Mouse (Mus musculus) gonadal fat pad, adult 2 months (tissue): Measurements from ENCODE around the gene Atg16l1. TPM values are rescaled to one million over a fixed set of nuclear protein-coding genes. Genes with fewer than 3 reads are reported as not detected.
"Not testable (repeated sequence)": the region's sequence is repeated elsewhere in the genome, so short reads cannot be mapped to it uniquely, and the experiment has no call there.

Experiments
- DNase-seq: peaks from one replicate; pipeline ENCODE4 v3.0.0-alpha.2; 2012; ENCODE audit warnings: low read depth
- polyA plus RNA-seq: library from polyadenylated mRNA; depleted of rRNA; stranded (reverse); fragments of >200 nt; gene quantifications from 2 replicates; pipeline ENCODE4 v1.2.3, GENCODE M21; 2012

The Atg16l1 gene
- polyA plus RNA-seq, 1 experiment = 38.2 TPM

DNA sequence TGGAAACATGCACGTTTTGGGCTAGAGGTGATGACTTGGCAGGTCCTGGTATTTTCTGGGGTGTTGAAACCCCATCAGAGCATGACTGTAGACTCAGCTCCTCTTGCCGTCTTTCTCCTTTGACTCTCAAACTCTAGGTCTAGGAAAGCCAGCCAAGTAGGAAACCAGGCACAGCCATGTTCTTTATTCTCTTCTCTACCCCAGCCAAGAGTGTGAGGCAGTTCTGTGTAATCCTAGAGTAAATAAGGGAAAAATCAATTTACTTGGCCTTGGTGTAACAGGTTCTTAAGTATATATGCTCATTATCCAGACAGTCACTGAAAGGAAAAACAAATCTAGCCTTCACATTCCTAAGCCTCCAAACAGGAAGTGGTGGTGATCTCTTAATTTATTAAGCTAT, 17.7 kb downstream of the Atg16l1 start:
- DNase-seq = no peak

DNA sequence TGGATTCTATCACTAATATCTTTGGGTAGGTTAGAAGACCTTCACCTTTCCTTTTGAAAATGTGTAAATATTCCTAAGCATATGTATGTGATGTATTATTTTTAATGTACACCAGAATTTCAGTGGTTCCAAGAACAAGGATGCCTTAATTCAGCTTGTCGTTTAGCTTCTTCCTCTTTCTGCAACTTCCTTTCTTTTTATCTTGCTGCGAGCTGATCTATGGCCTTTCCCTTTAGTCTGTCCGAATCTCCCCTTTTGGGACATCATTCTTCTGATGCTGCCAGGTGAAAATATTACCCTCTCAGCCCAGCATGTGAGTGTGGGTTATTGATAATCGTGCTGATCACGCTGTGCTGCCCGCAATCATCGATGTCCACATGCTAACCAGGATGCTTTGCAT, 19.2 kb downstream of the Atg16l1 start:
- DNase-seq = no peak

DNA sequence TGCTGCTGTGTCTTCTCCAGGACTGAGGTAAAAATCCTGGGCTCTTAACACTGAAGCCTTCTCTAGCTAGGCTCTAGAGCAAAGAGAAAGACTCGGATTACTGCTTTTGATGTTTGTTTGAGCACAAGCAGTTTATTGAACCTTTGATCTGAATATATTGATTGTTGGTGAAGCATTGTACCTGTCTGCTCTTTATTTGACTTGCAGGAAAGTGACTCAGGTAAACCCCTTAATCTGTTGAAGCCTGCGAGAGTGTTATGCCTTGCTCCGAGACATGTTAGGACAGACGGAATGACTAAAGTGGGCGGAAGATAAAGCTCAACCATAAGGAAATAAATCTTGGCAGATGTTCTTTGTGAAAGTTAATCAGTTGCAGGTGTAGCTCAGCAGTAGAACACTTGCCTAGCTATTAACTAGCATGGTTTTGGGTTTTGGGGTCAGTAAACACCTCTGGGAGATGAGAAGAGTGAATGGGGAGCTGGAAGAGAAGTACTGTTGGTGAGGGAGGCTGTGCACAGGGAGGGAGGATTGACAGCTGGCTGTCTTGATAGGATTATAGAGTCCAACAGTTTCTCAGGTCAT, 23.6 kb downstream of the Atg16l1 start:
- DNase-seq = peak; percentile 64

DNA sequence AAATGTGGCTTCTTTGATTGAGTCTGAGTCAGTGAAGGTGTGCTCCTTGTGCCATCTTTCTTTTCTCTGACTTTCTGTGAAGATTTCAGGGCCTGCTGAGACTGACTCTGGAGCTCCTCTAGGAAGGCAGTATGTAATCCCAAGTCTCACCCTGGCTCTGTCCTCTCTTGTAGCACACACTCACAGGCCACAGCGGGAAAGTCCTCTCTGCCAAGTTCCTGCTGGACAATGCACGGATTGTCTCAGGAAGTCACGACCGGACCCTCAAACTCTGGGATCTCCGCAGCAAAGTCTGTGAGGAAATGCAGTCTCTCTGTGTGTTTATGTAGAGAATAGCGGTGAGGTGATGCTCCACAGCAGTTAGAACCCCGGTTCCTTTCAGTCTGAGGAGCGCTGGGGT, 30.0 kb downstream of the Atg16l1 start:
- DNase-seq = no peak

DNA sequence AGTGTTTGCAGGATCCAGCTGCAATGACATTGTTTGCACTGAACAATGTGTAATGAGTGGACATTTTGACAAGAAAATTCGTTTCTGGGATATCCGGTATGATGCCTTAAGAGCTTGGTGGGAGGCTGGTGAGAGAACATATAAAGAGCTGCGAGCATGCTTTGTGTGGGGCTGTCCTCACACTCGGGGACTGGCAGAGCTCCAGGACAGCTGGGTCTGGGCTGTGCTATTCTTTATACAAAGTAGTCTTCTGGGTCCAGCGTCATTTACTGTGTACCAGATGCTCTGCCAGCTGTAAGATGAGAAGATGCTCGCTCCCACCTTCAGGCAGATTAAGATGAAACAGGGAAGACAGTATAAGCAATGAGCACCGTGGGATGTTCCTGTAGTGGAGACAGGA, 30.6 kb downstream of the Atg16l1 start:
- DNase-seq = no peak

DNA sequence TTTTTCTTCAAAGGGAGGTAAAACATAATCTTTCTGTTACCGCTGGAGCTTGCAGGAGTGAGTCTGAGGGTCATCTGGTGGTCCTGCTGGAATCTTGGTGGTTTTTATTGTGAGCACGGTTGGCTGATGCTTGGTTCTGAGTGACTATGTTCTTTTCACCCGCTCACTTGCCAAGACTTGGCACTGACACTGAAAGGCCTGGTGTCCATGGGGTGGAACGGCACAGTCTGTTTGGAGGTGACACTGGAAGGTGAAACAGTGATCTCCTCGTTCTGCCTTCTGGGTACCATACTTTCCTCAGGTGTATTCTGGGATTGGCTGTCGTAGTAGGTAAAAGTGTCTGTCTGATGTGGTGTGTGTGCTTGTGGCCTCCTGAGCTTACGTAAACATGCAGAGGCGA, 34.0 kb downstream of the Atg16l1 start:
- DNase-seq = no peak

DNA sequence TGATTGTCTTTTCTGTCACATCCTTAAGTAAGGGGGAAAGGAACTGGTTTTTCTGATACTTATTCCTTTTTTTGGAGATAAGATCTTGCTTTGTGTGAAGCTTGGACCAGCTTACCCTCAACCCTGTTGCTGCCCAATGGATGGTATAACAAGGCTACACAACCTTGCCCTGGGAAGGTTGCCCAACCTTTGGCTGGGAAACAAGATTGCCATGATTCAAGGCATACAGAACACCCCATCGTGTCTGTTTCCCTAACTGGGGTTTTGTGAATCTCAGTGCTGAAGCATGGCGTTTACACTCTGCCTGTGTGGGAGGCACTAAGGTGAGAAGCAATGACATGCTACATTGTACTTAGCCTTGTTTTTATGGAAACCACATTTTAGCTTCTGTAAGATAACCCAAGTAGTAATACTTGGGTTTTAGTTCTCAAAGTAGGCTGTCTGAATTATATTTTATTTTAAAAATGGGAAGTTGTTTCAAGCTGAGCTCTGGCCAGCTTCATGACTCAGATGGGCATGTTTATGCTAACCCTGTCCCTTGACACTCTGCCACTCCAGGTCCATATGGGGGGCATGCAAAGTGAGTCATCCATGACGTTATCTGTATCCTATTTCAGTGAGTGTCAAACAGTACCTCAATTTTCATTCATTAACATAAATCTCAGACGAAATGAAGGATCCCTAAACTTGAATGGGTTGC, 36.9 kb downstream of the Atg16l1 start:
- DNase-seq = peak; percentile 68

DNA sequence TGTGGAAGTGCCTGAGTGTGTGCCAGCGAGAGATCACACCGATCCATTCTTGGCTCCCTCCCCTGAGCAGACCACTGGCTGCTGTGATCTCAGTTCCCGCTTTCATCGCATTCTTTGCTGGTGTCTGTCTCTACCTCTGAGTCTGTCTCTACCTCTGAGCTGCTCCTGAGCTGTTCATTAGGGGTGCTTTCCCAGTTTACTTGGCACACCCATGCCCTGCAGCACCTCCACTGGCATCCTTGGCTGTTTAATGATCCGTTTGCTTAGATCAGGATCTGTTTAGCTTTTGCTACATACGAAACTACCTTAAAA, 37.4 kb downstream of the Atg16l1 start:
- DNase-seq = no peak

DNA sequence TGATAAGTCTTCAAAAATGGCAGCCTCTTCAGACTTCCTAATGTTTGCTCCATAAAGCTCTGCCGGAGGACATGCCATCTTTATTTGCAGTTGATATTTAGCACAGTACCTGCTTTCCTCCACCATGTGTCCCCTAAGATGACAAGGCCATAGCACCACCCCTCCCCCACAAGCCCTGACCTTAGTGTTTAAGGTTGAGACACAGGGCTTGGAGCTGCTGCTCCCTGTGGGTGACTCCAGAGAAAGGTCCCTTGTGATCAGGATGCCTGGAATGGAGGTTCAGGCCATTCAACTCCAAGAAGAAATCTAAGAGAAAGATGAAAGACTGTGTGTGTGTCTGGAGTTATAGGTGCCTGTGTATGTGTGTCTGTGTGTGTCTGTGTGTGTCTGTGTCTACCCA, 42.0 kb downstream of the Atg16l1 start:
- DNase-seq = no peak

DNA sequence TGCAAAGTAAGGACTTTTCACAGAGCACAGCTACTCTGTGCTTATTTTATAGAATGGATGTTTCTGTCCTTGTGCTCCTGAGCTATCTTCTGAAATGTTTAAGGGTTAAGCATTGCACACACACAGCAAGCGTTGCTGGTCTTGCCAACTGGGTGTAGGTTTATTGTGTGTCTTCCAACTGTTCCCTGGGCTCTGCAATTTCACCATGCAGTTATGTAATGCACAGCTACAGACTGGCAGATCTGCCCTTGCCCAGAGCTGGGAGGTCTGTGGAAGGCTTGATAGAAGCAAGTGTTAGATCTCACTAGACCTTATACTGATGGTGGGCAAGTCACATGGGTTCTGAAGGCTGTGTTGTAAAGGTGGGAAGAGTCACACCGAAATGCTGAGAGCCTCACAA, 42.6 kb downstream of the Atg16l1 start:
- peak; percentile 79 for DNase-seq

DNA sequence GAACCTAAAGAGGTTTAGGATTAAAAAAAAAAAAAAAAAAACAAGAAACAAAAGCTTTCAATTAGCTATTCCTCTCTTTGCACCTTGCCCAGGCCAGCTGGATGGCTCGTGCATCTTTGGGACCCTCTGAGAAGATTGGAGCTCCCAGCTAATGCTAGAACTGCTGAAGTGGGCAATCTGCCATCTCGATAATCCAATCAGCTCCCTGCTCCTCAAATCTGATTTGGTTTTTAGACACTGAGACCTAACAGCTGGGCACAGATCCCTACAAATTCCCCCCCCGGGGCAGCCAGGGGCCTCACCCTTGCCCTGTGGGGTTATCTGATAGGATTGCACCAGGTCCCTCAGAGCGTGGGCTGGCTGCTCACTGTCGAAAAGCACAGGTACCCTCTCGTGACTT, 47.9 kb downstream of the Atg16l1 start, which contains the start of gene Sag:
Gene Sag (plus strand): TSS at position 105 of the 400 bp plus-strand sequence.
- DNase-seq = no peak

DNA sequence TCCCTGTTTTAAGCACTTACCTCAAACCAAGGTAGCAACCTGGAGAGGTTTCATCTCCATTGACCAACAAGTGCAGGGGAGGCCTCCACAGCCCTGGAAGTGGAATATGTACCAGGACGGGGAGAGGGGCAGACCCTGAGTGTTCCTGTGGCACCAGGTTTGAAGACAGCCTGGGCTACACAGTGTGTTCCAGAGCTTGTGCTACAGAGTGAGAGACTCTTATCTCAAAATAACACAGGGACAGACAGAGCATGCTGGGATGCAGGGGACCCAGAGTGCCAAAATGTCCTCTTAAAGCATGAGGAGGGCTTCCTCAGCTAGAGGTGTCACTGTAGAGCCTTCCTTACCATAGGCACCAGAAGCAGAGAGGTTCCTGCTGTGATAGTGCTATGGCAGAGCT, 52.1 kb downstream of the Atg16l1 start:
- no peak for DNase-seq

DNA sequence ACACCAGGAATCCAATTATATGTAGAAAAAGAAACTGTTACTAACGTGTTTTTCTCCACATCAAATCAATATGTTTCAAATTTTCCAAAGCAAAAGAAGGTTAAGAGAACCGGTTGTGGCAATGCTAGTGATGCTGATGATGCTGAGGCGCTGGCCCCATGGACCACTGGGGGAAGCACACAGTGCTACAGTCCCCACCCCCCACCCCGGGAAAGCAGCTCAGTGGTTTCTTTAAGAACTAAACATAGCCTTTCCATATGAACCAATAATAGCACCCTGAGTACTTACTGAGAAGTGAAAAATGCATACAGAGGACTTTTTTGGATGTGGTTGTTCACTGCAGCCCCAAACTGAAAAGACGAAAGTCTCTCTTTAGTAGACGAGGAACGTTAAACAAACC, 55.7 kb downstream of the Atg16l1 start:
- no peak for DNase-seq

DNA sequence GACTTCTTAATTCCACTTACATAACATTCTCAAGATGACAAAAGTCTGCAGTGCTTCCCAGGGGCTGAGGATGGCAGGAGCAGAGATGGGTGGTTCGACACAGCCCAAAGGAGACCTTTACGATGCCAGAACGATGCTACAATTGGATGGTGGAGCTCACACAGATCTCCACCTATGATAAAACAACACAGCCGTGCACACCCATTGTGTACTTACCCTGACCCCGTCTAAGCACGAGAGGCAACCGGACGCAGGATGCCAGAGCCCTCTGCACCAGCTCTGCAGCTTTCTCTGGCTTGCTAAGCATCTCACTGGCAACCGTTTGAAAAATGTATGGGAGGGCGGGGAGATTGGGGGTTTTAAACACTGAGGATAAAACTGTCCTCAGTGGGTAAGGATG, 56.4 kb downstream of the Atg16l1 start:
- no peak for DNase-seq

DNA sequence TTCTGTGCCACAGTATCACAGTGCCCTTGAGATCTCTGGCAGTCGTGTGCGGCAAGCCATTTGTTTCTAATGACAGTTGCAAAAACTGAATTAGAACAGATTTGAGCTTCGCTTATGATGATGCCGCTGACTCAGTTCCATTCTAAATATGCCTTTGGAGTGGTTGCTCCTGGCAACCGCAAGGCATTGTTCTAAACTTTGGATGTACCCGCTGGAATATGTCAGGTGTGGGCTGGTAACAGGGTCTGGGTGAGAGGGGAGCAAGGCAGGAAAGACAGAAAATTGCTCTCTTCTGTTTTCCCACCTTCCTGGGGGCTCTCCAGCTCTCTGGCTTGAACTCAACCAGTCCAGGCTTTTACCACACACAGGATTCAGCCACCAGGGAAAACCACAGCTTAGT, 57.5 kb downstream of the Atg16l1 start:
- no peak for DNase-seq

DNA sequence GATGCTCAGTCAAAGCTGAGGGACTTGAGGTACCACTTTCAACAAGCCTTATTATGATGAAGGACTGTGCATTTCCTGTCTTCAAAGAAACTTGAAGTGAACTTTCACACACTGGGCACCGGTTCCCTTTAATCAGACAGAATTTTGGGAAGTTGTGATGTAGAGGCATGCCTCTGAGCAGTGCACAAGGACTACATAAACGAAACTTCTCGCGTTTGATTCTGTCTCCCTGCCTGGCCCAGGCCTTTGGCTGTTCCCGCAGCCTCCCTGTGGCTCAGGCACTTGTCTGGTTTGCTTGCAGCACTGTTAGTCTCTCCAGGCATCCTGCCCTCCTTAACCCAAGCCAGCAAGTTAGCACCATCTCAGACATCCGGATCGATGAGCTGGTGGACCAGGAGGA, 58.0 kb downstream of the Atg16l1 start:
- DNase-seq = no peak

DNA sequence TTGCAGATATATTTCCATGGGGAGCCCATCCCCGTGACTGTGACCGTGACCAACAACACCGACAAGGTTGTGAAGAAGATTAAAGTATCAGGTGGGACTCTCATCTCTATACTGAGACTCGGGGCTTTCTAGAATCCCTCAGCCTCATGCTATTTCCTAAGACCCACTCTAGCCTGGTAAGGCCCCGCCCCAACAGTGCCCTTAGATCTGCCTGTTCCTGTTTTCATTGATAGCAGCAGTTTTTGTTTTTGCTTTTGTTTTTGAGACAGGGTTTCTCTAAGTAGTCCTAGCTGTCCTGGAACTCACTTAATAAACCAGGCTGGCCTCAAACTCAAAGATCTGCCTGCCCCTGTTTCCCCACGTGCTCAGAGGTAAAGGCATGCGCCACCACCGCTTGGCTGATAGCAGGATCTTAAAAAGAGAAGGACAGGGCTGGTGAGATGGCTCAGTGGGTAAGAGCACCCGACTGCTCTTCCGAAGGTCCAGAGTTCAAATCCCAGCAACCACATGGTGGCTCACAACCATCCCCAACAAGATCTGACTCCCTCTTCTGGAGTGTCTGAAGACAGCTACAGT, 68.8 kb downstream of the Atg16l1 start:
- DNase-seq = no peak

DNA sequence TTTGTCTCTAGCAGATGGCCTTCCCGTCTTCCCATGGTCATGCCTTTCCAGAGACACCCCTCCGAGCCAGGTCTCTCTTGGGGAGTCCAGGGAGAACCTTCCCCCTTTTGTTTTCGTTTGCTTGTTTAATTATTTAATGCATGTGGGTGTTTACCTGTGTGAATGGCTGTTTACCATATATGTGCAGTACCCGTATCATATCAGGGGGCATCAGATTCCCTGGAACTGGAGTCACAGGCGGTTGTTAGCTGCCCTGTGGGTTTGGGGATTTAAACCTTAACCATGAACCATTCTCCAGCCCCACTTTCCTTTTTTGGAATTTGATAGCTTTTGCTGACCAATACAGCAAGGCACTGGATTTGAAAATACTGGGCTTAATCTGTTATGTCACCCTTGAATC, 69.6 kb downstream of the Atg16l1 start:
- no peak for DNase-seq

DNA sequence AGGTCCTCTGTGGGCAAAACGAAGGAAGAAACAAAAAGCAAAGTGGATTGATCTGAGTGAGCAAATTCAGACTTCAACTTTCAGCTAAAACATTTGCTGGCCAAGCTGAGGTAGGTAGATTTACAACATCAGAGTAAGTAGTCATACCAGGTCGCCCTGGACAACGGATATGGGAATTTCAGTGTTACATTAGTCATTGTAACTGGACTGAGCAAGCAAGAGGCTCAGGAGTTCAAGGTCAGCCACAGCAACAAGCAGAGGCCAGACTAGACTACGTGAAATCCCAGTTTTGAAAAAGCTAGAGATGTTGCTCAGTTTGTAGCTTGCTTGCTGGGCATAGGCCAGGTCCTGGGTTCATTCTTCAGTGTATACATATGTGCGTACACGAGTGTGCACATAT, 70.3 kb downstream of the Atg16l1 start:
- DNase-seq = no peak

DNA sequence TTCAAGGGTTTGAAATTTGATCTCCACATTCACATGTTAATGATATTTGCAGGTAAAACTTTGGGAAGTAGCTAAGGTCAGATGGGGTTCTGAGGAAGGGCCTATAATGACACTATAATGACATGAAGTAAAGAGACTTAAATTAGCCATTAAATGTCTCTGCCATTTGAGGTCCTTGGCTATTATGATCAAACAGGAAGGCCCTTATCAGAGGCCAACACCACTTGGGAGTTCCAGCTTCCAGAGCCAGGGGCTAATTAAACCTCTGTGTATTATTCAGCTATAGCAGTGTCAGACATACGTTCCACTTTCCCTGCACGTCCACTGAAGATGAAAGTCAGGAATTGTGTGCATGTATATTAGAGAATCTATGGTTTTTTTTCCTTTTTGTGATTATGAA, 70.8 kb downstream of the Atg16l1 start:
- DNase-seq = no peak

DNA sequence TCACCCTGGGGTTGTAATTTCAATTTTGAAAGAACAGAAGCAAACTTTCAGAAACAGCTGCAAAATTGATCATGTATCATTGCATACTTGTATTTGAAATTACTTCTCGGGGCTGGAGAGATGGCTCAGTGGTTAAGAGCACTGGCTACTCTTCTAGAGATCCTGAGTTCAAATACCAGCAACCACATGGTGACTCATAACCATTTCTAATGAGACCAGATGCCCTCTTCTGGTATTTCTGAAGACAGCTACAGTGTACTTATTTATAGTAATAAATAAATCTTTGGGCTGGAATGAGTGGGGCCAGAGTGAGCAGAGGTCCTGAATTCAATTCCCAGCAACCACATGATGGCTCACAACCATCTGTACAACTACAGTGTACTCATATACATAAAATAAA, 71.8 kb downstream of the Atg16l1 start:
- DNase-seq = not testable (repeated sequence)

DNA sequence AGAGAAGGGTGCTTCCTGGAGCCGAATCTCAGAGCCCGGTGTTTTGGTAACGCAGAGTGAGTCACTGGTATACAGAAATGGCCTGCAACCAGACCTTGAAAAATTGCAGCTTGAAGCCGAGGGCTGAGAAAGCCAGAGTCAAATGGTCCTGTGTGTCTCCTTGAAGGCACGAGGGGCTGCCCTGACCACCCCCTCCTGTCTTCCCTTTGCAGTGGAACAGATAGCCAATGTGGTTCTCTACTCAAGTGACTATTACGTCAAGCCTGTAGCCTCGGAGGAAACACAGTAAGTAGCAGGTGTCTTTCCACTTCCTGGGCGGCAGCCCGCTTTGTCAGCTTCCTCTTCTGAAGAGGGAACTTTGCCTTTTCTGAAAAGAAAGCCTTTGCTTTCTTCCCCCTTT, 72.5 kb downstream of the Atg16l1 start:
- DNase-seq = no peak

DNA sequence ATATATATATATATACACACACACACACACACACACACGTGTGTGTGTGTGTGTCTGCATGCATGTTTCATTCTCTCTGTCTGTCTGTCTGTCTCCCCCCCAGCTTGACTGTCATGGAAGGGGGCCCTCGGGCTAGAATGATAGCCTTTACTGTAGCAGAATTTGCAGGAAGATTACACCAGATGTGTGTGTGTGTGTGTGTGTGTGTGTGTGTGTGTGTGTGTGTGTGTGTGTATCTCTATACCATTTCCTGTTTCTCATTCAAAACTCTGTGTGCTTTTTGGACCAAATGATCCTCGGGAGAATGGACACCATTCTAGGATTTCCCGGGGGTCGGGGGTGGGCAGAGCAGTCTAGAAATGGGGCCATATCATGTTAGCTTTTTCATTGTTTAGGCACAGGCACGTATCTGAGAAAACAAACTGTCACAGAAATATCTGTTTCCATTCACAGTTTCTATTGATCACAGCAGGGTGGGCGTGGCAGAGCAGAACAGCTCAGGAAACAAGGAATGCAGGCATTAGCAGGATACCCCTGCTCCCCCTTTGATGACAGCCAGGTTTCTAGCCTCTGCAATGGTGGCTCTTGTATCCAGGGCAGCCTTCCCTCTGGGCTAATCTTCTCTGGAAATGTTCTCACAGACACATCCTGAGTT, 73.4 kb downstream of the Atg16l1 start:
- DNase-seq = no peak
